Mouse (Mus musculus) hindbrain, embryonic 11.5 days (tissue): ENCODE results near the gene Fcgr3. TPM values are rescaled to one million over a fixed set of nuclear protein-coding genes. Genes with fewer than 3 reads are reported as not detected.
"Not testable (repeated sequence)": the region's sequence is repeated elsewhere in the genome, so short reads cannot be mapped to it uniquely, and the experiment has no call there.

Source experiments
- ATAC-seq: fragments of 200-750 bp; cut with Nextera tagmentation; 2 replicates; pipeline ENCODE4 v1.8.0; 2017; ENCODE audit warnings: mild to moderate bottlenecking, moderate TSS enrichment, moderate library complexity; ENCODE audit not compliant: low FRiP score
- DNase-seq: peaks from one replicate; pipeline ENCODE4 v3.0.0-alpha.2; 2015; ENCODE audit warnings: low spot score
- H3K27ac ChIP-seq: fragments of 300-500 bp; sonication (generic); 2 replicates; pipeline ENCODE4 v1.5.1; 2014; ENCODE audit warnings: mild to moderate bottlenecking, low read depth, low read length
- H3K27me3 ChIP-seq: fragments of 300-500 bp; sonication (generic); 2 replicates; pipeline ENCODE4 v1.6.1; 2014; ENCODE audit warnings: mild to moderate bottlenecking, low read length, moderate library complexity, mixed read lengths; ENCODE audit not compliant: control insufficient read depth, insufficient read depth
- H3K36me3 ChIP-seq: fragments of 300-500 bp; sonication (generic); 2 replicates; pipeline ENCODE4 v1.6.1; 2014; ENCODE audit warnings: mild to moderate bottlenecking, low read length, moderate library complexity, mixed read lengths; ENCODE audit not compliant: control insufficient read depth, insufficient read depth
- H3K4me1 ChIP-seq: fragments of 300-500 bp; sonication (generic); replicated peaks from 2 replicates; pipeline ENCODE4 v1.6.1; 2014; ENCODE audit warnings: low read length, mixed read lengths; ENCODE audit not compliant: control insufficient read depth, insufficient read depth
- H3K4me2 ChIP-seq: fragments of 300-500 bp; sonication (generic); replicated peaks from 2 replicates; pipeline ENCODE4 v1.6.1; 2014; ENCODE audit warnings: mild to moderate bottlenecking, low read depth, low read length
- H3K4me3 ChIP-seq: fragments of 300-500 bp; sonication (generic); 2 replicates; pipeline ENCODE4 v1.5.1; 2014; ENCODE audit warnings: low read depth, low read length
- H3K9ac ChIP-seq: fragments of 300-500 bp; sonication (generic); 2 replicates; pipeline ENCODE4 v1.6.1; 2014; ENCODE audit warnings: low read depth, low read length
- H3K9me3 ChIP-seq: fragments of 300-500 bp; sonication (generic); 2 replicates; pipeline ENCODE4 v1.6.1; 2016; ENCODE audit warnings: low read length; ENCODE audit not compliant: control insufficient read depth
- WGBS: fragments of 180-500 bp; shearing (Covaris S2); extraction: QIAGEN DNeasy Blood & Tissue Kit; methylation state at CpG from one replicate; pipeline ENCODE4 v1.1.7; 2014; 5-methylcytosine and 5-hydroxymethylcytosine counted together
- polyA plus RNA-seq: library from polyadenylated mRNA; unstranded; fragments of >200 nt; fragmentation: Nextera tagmentation; extraction: Ambion mirVana; gene quantifications from 2 replicates; pipeline ENCODE4 v1.2.1, GENCODE M21; 2014

The Fcgr3 gene
- polyA plus RNA-seq, 1 experiment from 2014 or later, result 9.6 TPM

GRCm38 (mm10) chr1:171066583-171066982 is 1.8 kb upstream of the Fcgr3 start:
- DNase-seq, H3K4me1 ChIP-seq, H3K27ac ChIP-seq, H3K9me3 ChIP-seq, H3K4me2 ChIP-seq, H3K4me3 ChIP-seq, H3K9ac ChIP-seq, H3K36me3 ChIP-seq: not testable (repeated sequence)
- 22% methylated on average over 2 of the region's 10 CpGs for WGBS
- peak; percentile 14 for ATAC-seq
- peaks cover 30% of the 10 kb centered on the region for H3K27me3 ChIP-seq

GRCm38 (mm10) chr1:171065768-171066167 is 1.0 kb upstream of the Fcgr3 start:
- H3K9ac ChIP-seq, H3K4me2 ChIP-seq, H3K4me1 ChIP-seq, H3K27ac ChIP-seq, H3K9me3 ChIP-seq, DNase-seq, H3K36me3 ChIP-seq: not testable (repeated sequence)
- H3K27me3 ChIP-seq, result peaks cover 28% of the 10 kb centered on the region
- 7% methylated on average over 27 of the region's 45 CpGs for WGBS
- H3K4me3 ChIP-seq, result 0 out of 2 replicates have a peak overlapping the region, but pooled peaks have one; percentile 8
- ATAC-seq, result peak; percentile 6

GRCm38 (mm10) chr1:171065243-171065587 is 480 bp upstream of the Fcgr3 start:
- DNase-seq, H3K4me1 ChIP-seq, H3K27ac ChIP-seq, H3K36me3 ChIP-seq, H3K9me3 ChIP-seq, H3K9ac ChIP-seq: not testable (repeated sequence)
- Histone ChIP-seq H3K27me3 (peaks cover 28% of the 10 kb centered on the region), H3K4me2 (peak overlapping the region; percentile 39), H3K4me3 (peak overlapping the region; percentile 39)
- ATAC-seq, result peak; percentile 28
- WGBS, result 2% methylated on average over 17 of the region's 35 CpGs

- H3K4me1 ChIP-seq, result not testable (repeated sequence)
- DNase-seq, result peak; percentile 64
- H3K27me3 ChIP-seq, result peaks cover 23% of the 10 kb centered on the region
Measured at GRCm38 (mm10) chr1:171063569-171064490, 905 bp downstream of the Fcgr3 start.

GRCm38 (mm10) chr1:171061566-171061965 is 3.2 kb downstream of the Fcgr3 start:
- no peak for ATAC-seq
- no peak overlapping the region for H3K9ac ChIP-seq
- H3K9me3 ChIP-seq, result no peaks in the 10 kb centered on the region
- 89% methylated on average over 3 of the region's 3 CpGs for WGBS
- H3K4me1 ChIP-seq, result peaks cover 3% of the 10 kb centered on the region; the same call in 1 of the 2 replicates
- H3K36me3 ChIP-seq, result no peaks in the 10 kb centered on the region
- no peak for DNase-seq
- H3K4me2 ChIP-seq, result no peak overlapping the region
- H3K4me3 ChIP-seq, result no peak overlapping the region
- H3K27me3 ChIP-seq, result peaks cover 19% of the 10 kb centered on the region
- no peak overlapping the region for H3K27ac ChIP-seq

More at GRCm38 (mm10) chr1:171063569-171064490, 905 bp downstream of the Fcgr3 start:
- H3K4me2 ChIP-seq, result peak overlapping the region; percentile 40
- not testable (repeated sequence) for H3K9me3 ChIP-seq, H3K27ac ChIP-seq, H3K36me3 ChIP-seq, H3K9ac ChIP-seq
- peak overlapping the region; percentile 39 for H3K4me3 ChIP-seq
- peak; percentile 80 for ATAC-seq
- 7% methylated on average over 38 of the region's 61 CpGs for WGBS

GRCm38 (mm10) chr1:171060392-171060791 is 4.3 kb downstream of the Fcgr3 start:
- WGBS, result 52% methylated on average over 10 of the region's 10 CpGs

GRCm38 (mm10) chr1:171059203-171059602 is 5.5 kb downstream of the Fcgr3 start:
- H3K27me3 ChIP-seq, result peaks cover 7% of the 10 kb centered on the region
- no peaks in the 10 kb centered on the region for H3K9me3 ChIP-seq
- H3K27ac ChIP-seq, result no peak overlapping the region
- H3K4me2 ChIP-seq, result no peak overlapping the region
- H3K4me3 ChIP-seq, result no peak overlapping the region
- no peak for ATAC-seq
- H3K4me1 ChIP-seq, result no peaks in the 10 kb centered on the region
- no peak for DNase-seq
- no peaks in the 10 kb centered on the region for H3K36me3 ChIP-seq
- 77% methylated on average over 2 of the region's 2 CpGs for WGBS
- H3K9ac ChIP-seq, result no peak overlapping the region

More at GRCm38 (mm10) chr1:171060392-171060791, 4.3 kb downstream of the Fcgr3 start:
- H3K9ac ChIP-seq, result no peak overlapping the region
- peaks cover 3% of the 10 kb centered on the region; the same call in 1 of the 2 replicates for H3K4me1 ChIP-seq
- peaks cover 16% of the 10 kb centered on the region for H3K27me3 ChIP-seq
- DNase-seq (no peak), ATAC-seq (no peak)
- H3K4me3 ChIP-seq, result no peak overlapping the region
- H3K9me3 ChIP-seq, result no peaks in the 10 kb centered on the region
- H3K4me2 ChIP-seq, result no peak overlapping the region
- H3K27ac ChIP-seq, result no peak overlapping the region
- no peaks in the 10 kb centered on the region for H3K36me3 ChIP-seq

- H3K9me3 ChIP-seq, result no peaks in the 10 kb centered on the region
- DNase-seq (no peak), ATAC-seq (no peak)
- H3K4me2 ChIP-seq, result no peak overlapping the region
- no peaks in the 10 kb centered on the region for H3K27me3 ChIP-seq
- no peak overlapping the region for H3K27ac ChIP-seq
- H3K4me1 ChIP-seq, result no peaks in the 10 kb centered on the region
- H3K4me3 ChIP-seq, result no peak overlapping the region
- 90% methylated on average over 5 of the region's 5 CpGs for WGBS
- no peak overlapping the region for H3K9ac ChIP-seq
- H3K36me3 ChIP-seq, result no peaks in the 10 kb centered on the region
Measured at GRCm38 (mm10) chr1:171057253-171057652, 7.5 kb downstream of the Fcgr3 start.

- Histone ChIP-seq H3K9ac (no peak overlapping the region), H3K9me3 (no peaks in the 10 kb centered on the region), H3K4me2 (no peak overlapping the region), H3K4me3 (no peak overlapping the region), H3K36me3 (no peaks in the 10 kb centered on the region), H3K4me1 (no peaks in the 10 kb centered on the region), H3K27ac (no peak overlapping the region), H3K27me3 (no peaks in the 10 kb centered on the region)
- ATAC-seq (no peak), DNase-seq (no peak)
- 91% methylated on average over 6 of the region's 6 CpGs for WGBS
Measured at GRCm38 (mm10) chr1:171053305-171053704, 11.4 kb downstream of the Fcgr3 start.
